Mouse (Mus musculus) T-helper 1 cell (primary cell): ENCODE results near the gene Pcdh17.

ENCODE experiments used
- in situ Hi-C: fragments of 300-600 bp; cut with MboI, MseI; formaldehyde crosslinking; loops from one replicate; pipeline ENCODE4 v1.15.1; 2025; ENCODE audit warnings: high pct_unique_total_duplicates

Pcdh17 gene

DNA sequence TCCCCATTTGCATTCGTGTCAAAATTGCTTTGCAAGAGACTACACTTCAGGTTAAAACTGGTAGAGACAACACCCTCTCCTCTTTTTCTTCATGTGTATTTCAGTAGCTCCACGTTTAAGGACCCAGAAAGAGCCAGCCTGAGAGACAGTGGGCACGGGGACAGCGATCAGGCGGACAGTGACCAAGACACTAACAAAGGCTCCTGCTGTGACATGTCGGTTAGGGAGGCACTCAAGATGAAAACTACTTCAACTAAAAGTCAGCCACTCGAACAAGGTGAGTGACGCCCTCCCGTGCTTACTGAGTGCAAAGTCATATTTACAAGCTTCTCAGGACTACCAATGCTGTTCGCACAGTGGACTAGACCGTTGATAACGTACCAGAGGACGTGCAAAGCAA is 34.0 kb downstream of the Pcdh17 start:
- in situ Hi-C loops, result no loop called here

DNA sequence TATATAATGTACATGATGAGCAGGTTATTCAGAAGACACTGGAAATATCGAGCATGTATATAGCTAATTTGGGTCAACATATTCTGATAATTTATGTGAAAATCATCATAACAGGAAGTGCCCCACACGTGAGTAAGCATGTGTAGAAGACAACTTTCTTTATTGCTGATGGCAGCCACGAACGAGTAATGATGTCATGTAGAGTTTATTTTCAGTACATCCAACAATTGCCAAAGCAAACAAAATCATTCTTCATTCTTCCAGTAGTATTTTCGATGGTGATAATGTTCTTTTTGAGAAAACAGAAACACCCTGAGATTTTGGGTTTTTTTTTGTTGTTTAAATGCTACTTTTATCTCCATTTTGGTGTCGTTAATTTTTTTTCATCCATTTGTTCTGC is 37.2 kb downstream of the Pcdh17 start:
- in situ Hi-C loops, result no loop called here

DNA sequence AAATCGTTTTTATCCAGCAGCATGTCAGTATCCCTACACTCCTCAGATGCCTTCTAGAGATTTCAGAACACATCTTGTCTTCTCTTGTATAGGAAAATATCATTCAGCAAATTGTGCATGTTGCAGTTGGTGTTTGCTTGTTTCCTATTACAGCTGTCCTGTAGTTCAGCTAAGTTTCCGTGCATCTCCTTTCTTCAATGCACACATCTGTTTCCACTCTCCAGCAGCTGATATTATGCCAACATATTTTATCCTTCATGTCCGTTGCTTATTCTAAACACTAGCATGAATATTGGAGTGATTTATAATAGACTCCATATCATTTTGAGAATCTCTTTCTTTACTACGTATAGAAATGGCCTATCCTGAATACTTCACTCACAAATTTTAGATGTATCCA is 41.0 kb downstream of the Pcdh17 start:
- in situ Hi-C loops, result no loop called here

DNA sequence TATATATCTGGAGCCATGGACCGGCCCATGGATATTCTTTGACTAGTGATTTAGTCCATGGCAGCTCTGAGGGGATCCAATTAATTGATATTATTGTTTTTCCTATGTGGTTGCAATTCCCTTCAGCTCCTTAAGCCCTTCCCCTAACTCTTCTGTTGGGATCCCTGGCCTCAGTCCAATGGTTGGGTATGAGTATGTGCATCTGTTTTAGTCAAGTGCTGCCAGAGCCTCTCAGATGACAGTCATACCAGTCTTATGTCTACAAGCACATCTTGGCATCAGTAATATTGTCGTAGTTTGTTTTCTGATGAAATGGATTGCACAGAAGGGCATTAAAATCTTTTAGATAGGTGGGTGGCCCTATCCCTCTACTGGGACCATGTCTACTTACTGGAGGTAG is 67.6 kb downstream of the Pcdh17 start:
- in situ Hi-C loops, result no loop called here

DNA sequence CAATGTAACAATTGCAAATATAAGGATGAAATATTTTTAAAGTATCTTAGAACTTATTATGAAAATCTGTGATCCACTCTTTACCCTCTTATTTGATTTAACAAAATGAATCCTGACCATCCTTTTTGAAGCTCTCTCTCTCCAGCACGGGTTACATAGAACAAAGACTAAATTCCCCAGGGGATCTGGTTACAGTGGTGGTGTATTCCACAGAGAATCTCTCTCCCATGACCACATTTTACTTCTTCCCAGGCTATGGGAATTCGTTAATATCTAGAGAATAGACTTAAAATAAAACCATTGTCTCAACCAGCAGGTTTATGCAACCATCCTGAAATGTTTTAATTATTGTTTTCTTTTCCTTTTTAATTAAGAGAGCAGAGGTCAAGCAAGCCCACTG is 89.0 kb downstream of the Pcdh17 start:
- in situ Hi-C loops, result no loop called here

DNA sequence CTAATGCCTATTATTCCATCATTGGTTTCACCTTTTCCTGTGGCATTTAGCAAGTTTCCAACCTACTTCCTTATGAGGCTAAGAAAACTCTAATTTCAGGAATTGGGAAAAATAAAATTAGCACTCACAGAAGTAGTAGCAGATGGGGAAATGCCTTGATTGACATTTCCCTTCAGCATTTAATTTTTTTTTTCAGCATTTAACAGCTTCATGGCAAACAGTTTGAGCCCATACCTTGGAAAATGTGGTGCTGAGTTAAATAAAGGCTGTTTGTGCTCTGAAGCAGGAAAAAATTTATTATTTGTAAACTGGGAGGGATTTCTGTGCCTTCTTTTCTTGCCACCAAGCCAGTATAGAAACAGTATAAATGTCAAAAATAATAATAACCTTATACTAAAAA is 91.9 kb downstream of the Pcdh17 start:
- in situ Hi-C loops, result no loop called here

DNA sequence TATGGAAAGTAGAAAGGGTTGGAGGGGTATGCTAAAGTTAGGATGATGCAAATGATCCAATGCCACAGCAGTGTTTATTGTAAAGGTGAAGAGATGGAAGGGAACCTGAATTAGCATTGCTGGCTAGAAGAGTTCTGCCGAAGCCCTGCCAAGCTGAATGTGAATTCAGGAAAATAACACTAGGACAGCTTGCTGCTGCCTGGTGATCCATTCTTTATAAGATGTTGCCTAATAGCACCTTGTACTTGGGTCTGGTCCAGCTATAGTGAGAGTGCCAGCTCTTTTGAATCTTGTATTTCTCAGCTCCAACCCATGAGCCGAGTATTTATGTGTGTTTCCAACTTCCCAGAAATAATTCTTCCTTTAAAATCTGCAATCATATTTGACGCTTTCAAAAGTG is 98.5 kb downstream of the Pcdh17 start:
- in situ Hi-C loops, result loop anchor here (10.0 kb wide), 1 partner anchor 1173 kb away; no protein-coding TSS in a partner anchor

DNA sequence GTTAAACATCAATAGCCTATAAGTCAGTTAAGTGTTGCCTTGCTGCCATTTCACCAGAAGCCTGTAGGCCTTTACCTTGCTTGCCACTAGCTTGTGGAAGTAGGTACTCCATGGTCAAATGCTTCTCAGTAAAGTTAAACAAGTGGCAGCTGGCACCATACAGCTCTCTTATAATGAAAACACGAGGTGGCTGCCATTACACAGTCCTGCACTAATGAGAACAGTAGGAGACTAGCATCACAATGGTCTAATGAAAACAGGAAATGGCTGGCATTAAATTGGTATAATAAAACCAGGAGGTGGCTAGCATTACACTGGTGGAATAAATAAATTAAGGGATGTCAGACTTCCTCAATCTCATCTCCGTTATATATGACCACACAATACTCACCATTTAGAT is 102.6 kb downstream of the Pcdh17 start:
- in situ Hi-C loops, result loop anchor here (10.0 kb wide), 1 partner anchor 1169 kb away; no protein-coding TSS in a partner anchor

DNA sequence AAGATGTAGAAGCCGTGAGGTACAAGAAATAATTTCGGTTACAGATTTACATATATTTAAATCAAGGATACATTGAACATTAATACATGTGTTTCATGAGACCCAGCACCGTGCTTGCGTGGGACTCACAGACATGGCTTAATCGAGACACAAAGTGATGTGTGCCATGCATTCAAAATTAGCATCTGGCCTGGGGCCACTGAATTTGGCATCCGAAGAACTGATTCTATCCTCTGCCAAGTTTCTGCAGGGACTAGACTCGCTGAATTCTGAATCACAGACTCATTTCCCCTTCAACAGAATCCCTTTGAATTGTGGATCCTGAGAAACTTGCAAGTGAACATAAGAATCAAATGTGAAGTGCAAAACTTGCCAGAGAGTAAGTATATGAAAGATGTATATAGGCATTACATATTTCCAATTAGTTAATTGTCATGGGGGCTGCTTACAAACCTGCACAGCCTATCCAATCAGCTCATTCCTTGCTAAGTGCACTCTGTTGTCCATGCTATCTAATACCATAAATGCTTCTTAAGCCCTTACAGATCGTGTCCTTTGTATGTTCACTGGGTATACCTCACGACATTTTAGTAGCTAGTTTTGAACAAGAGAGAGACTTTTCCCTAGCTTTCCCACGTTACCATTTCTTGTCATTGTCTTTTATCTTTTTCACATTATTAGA is 104.3 kb downstream of the Pcdh17 start:
- in situ Hi-C loops, result loop anchor here (10.0 kb wide), 1 partner anchor 1167 kb away; no protein-coding TSS in a partner anchor

DNA sequence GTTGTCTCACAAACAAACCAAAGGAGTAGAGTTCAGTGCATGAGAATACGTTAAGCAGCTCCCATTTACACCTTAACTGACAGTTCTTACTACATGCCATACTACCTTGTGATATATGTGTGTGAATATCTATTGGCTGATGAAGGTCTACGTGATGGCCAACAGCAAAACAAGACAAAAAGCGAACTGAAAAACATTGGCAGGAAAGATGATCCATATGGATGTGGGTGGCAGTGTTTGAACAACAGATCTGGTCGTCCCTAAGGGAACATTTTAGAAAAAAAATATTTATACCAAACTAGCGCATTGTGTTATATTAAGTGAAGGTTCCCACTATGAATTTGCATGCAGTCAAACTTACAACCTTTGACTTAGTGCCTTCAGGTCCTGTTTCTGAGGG is 108.2 kb downstream of the Pcdh17 start:
- in situ Hi-C loops, result no loop called here

DNA sequence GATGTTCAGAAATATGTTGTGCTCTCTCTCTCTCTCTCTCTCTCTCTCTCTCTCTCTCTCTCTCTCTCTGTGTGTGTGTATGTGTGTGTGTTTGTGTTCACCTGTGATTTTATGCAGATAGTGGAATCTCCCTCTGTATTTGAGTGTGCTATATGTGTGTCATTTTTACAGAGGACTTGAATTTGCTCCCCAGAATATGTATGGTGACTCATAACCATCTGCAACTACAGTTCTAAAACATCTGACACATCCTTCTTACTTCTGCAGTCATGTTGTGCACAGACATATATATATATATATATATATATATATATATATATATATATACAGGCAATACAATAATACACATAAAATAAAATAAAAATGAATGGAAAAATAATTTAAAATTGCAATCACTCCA is 127.7 kb downstream of the Pcdh17 start:
- in situ Hi-C loops, result no loop called here
